Mouse (Mus musculus) ZHBTc4 (cell line): ENCODE data around the gene 2410131K14Rik.
A peak's percentile ranks its signal among the peaks of the same experiment; 100 is the strongest.

Experiments used
- DNase-seq: peaks from one replicate; pipeline ENCODE4 v3.0.0-alpha.2; 2011; ENCODE audit warnings: low read depth, low spot score

The 2410131K14Rik gene

GRCm38 (mm10) chr5:118311251-118311650, 66.2 kb downstream of the 2410131K14Rik start:
- peak; percentile 89 for DNase-seq

GRCm38 (mm10) chr5:118313766-118314165, 68.7 kb downstream of the 2410131K14Rik start:
- no peak for DNase-seq
